Mouse (Mus musculus) ZHBTc4 (cell line): Measurements from ENCODE around the gene Kctd21.

Experiments
- DNase-seq: peaks from one replicate; pipeline ENCODE4 v3.0.0-alpha.2; 2011; ENCODE audit warnings: low read depth, low spot score

Gene Kctd21

GRCm38 (mm10) chr7:97348318-97348717 lies 16.2 kb downstream of the Kctd21 start:
- no peak for DNase-seq

DNA sequence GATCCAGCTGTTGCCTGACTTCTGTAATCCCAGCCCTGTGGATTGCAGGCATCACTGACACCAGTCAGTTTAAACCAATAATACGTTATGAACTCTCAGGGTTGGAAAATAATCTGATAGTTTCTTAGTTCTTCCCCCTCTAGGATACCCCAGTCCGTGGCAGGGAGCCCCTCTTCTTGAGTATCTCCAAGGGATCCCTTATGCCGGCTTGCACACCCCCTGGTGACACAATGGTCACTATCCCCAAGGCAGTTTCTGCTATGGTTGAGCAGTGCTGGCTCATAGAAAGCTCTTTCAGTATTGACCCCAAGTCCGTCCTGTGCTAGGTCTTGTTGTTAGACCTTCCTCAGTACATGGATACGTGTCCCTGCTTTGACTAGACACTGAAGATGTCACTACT lies 16.7 kb downstream of the Kctd21 start:
- no peak for DNase-seq

GRCm38 (mm10) chr7:97349438-97349837 lies 17.3 kb downstream of the Kctd21 start:
- no peak for DNase-seq

GRCm38 (mm10) chr7:97350891-97351290 lies 18.8 kb downstream of the Kctd21 start:
- no peak for DNase-seq

DNA sequence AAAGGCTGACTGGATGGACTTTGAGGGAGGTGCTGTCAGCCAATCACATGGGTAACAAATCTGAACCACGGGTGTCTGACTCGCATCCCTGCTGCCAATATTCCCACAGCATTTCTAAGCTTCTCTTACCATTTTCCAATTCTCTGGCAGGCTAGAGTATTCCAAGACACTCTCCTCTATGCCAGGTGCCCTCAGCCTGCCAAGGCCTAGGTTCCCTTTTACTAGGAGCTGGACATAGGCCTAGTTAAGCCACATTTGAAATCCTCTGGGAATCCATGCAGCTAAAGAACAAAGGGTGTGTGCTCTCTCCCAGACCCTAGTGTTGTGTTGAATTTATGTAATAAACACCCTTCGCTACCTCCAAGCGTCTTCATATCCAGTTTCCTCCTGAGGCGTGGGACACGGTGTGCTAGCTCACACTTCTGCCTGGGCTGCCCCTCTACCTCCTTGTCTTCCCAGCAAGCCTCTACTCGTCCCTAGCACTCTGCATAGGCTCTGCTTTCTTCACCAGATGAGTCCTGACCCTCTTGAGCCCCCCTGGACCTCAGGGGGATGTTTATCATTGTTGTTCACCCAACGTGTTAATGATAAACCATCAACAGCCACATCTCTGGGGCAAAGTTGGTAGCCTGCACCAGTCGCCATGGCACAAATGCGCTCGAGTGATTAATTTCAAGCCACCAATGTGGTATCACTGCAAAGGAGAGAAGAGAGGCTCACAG lies 19.8 kb downstream of the Kctd21 start:
- no peak for DNase-seq

DNA sequence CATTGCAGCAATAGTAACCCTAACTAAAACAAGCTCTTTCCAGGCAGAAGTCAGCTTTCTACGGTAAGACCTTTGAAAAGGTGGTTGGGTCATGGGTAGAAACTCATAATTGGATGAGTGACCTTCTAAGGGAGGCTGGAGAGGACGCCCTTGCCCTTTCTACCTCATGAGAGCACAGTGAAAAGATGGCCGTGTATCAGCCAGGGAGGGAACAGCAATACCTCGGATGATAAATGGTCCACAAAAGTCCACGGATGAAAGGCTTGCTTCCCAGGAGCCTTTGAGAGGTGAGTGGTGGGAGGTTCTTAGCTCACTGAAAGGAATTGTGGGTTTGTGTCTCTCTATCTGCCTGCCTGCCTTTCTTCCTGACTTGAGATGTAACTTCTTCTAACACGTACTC lies 21.2 kb downstream of the Kctd21 start:
- no peak for DNase-seq

GRCm38 (mm10) chr7:97355068-97355841 lies 23.1 kb downstream of the Kctd21 start:
- DNase-seq = no peak

DNA sequence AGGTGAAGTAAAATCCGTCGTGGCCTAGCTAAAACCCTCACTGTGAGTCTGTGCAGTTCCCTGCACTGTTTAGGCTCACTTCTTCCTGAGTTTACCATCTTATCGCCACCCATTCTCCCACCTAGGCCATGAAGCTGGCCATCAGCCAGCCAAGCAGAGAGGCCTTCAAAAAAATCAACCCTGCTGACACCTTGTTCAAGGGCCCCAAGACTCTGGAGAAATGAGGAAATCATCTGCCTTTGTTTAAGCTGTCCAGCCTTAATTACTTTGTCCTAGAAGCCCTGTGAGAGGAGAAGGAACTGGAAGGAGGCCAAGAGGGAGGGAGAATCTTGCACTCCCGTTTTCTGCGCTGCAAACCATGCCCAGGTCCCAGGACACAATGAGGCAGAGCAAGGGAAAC lies 24.1 kb downstream of the Kctd21 start:
- DNase-seq = no peak

DNA sequence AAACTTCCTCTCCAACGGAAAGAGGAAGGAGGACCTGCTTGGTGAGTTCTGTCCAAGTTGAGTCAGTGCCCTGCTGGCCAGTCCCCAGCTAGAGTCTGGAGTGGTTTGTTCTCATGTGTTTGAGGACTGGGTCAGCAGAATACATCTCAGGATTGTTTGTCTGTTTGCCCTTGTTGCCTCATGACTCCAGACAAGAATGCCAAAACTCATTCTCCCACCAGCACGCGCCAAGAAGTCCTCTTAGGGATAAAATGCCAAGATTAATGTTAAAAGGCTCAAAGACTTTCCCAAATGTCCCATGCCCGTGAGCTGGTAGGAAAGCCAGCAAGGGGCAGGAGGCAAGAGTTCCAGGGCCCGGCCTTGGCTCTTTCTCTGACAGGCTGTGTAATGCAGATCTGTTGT lies 24.7 kb downstream of the Kctd21 start:
- no peak for DNase-seq

DNA sequence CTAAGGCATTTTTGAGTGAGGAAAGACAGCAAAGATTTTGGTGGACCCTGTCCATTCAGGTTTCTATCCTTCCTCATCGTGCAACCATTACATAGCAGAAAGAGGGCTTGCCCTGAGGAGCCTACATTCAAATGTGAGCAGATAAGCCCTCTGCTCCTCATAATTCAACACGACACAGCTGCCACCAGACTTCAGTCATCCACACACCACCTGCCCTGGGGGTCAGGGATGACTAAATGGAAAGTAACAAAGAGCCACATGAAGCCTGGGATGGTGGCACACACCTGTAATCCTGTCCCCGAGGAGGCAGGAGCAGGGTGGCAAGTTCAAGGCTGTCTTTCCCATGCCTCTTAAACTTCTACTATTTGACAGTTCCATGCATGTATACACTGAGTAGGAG lies 25.7 kb downstream of the Kctd21 start:
- DNase-seq = no peak

GRCm38 (mm10) chr7:97358347-97358746 lies 26.2 kb downstream of the Kctd21 start:
- no peak for DNase-seq

- DNase-seq = peak; percentile 49
Measured at GRCm38 (mm10) chr7:97360166-97360565, 28.0 kb downstream of the Kctd21 start.

DNA sequence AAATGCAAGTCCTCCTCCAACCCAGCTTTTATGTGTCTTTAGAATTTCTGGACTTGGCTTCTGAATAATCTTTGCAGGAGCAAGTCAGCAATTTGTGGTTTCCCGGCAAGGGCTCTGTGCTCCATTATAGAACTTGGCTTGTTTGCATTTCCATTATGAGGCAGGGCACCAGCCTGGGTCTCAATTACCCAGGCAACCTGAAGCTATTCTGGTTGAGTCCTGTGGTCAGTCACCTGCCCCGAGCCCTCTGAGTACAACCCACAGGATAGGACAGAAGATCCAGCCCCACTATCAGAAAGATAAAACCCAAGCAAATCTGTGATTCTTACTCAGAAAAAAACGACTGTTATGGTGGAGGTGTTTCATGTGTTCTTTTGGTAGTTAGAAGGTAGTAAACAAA lies 28.8 kb downstream of the Kctd21 start:
- DNase-seq = no peak

DNA sequence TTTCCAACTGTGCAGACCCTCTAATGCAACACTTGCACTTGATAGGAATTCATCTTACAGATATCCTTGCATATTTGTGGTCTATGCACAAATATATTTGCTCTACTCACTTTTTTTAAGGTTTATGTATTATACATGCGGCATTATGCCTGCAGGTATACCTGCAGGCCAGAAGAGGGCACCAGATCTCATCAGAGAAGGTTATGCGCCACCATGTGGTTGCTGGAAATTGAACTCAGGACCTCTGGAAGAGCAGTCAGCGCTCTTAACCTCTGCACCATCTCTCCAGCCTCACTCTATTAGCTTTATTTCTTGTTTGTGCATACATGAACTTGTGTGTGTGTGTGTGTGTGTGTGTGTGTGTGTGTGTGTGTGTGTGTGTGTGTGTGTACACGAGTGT lies 29.3 kb downstream of the Kctd21 start:
- DNase-seq = peak; percentile 83

DNA sequence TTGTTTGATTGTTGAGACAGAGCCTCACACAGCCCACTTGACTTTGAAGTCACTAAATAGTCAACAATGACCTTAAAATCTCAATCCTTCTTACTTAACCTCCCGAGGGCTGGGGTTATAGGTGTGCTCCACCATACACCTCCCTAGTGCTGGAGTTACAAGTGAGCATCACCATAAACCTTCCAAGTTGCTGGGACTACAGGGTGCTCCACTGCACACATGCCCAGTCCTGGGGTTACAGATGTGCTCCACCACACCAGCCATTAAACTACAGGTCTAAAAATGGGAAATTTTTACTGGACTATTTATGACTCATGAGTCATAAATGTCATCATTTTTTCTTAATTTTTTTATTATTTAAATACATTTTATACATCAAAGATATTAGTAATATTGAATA lies 33.8 kb downstream of the Kctd21 start:
- DNase-seq = no peak

DNA sequence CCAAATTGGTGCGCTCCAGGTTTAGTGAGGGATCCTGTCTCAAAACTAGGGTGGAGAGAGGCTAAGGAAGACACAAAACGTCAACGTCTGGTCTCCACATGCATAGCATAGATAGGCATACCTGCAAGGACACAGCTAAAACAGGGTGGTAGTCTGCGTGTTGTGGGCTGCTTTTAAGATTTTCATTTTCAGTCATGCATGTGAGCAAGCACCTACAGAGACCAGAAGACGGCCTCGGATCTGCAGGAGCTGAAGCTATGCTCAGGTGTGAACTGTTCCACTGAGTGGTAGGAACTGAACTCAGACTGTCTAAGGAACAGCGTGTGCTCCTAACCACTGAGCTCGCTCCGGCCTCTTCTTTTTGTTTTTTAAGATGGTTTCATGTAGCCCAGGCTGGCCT lies 43.0 kb downstream of the Kctd21 start:
- DNase-seq = no peak

DNA sequence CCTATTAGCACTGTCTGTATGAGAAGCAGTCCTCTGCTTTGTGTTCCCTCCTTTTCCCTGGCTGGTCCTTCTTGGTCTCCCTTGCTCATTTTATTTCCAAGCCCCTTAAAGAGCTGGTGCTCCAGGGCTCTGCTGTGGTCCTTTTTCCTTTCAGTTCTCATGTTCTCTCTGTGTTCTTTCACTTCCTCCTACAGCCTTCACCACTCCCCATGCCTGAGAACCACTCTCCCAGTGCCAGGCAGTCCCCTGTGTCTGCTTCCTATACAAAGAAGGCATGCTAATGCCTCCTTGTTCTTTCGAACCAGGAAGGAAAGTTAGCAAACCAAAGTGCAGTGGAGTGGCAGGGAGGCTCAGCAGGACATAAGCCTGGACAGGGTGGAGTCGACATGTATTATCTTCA lies 43.8 kb downstream of the Kctd21 start:
- DNase-seq = no peak

- DNase-seq = no peak
Measured at GRCm38 (mm10) chr7:97379304-97379703, 47.2 kb downstream of the Kctd21 start.

GRCm38 (mm10) chr7:97380500-97381123 lies 48.5 kb downstream of the Kctd21 start:
- DNase-seq = no peak

DNA sequence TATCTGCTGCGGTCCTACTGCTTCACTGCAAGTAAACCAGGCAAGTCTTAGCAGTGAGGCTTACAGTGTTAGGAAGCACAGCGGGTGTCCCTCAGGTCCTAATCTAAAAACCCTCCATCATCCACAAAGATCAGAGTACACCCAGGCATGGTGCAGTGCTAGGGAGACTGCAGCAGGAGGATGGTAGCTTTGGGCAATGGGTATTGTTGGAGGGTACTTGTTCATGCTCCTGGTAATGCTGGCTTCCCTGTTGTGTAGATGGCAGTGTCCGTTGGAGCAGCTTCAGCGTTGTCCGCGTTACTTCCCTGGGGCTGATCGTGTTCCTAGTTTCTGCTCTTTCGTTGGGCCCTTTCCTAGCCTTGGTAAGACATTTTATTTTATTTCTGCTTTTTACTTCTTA lies 50.5 kb downstream of the Kctd21 start:
- DNase-seq = no peak

DNA sequence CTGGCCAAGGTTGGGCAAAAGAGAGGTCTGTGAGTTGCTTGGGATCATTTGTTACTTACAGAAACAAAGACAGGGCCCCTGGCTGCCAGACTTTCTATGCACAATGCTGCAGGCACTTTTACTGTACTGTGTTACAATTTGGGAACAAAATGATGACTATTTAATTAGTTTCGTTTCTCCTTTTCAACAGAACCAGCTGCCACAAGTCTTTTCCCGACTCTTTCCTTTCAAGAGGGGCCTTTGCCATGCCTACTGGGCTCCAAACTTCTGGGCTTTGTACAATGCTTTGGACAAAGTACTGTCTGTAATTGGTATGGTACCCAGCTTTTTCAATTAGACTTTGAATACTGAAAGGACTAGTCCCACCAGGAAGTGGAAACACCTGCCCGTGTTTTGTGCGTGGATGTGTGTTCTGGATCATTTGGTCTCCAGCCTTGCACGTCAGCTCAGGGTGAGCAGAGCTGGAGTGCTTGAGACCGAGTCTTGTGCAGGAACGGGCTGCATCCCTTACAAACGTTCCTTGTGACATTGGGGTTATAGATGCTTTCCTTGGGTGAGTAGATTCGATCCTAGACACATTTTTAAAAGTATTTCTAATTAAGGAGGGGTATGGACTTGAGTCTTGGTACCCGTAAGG lies 51.5 kb downstream of the Kctd21 start:
- DNase-seq = no peak

- DNase-seq = no peak
Measured at GRCm38 (mm10) chr7:97386106-97386805, 54.1 kb downstream of the Kctd21 start.
